Mouse (Mus musculus): ENCODE results near the gene Tifab.

DNA sequence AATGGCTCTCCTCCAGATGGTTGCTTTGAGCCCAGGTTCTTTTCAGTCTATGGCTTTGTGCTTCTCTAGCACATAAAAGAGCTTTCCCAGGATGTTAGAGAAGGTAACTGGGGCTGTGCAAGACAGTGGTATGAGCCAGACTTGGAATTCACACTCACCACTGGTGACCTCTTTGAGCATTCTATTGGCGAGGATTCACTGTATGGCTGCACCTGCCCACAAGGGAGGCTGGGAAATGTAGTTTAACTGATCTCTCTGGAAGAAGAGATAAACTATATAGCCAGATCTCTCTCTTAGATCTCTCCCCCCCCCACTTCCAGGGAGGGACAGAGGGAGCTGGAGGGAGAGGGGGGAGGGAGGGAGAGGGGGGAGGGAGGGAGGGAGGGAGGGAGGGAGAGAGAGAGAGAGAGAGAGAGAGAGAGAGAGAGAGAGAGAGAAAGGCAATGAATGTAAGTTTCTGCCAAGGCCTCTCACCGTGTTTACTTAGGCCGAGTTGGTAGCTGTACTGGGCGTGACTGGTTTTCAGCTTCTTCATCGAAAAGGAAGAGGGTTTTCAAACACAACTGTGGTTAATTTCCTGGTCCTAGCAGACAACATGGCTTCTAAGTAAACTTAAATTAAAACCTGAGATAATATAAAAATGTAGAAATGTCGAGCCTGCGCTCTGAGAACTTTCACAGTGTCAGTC is 25.8 kb downstream of the Tifab start:
- TF ChIP-seq CTCF (IDR thresholded peaks at IDR 0.05; ENCODE audit: low read depth, low read length) = no peak
- TF ChIP-seq EP300 (IDR thresholded peaks at IDR 0.05; ENCODE audit: insufficient read depth, low read depth, low read length) = no peak
- no peak for TF ChIP-seq POLR2A (IDR thresholded peaks at IDR 0.05; ENCODE audit: insufficient read depth, low read length)
